Mouse (Mus musculus) v-Abl transformed pro-B cells (cell line): ENCODE data around the gene Fam122b.

Experiments used
- in situ Hi-C, 2 experiments: fragments of 400-800 bp; cut with MboI; formaldehyde crosslinking; loops; one replicate each; pipeline ENCODE4 v1.15.1; 2025; ENCODE audit not compliant: unreplicated experiment in 2 of 2

Gene Fam122b

DNA sequence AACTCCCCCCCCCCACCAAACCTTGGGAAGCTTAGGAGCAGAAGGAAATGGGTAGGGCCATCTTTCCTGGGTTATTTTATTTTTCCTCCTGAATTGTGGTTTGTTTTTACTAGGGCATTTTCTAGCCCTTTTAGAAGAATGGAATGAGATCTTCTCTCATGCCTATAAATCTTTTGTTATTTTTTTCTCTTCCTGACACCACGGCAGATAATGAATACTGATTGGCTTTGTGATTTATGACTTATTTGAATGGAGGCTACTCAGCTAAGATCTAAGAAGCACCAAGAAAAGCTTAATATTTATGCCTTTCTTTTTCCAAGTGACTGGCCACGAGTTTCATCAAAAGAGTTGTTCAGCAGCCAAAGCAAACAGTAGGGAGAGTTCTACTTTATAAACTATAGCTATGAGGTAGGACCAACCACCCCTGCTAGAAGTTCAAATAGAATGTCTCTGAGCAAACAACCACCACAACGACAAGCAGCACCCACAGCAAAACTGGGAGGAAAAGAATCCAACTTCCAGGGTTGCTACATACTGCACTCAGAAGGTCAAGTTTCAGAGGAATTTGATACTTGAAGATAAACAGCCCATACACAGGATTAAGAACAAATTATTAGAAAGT, 64.8 kb downstream of the Fam122b start:
- in situ Hi-C loops: no loop called here

DNA sequence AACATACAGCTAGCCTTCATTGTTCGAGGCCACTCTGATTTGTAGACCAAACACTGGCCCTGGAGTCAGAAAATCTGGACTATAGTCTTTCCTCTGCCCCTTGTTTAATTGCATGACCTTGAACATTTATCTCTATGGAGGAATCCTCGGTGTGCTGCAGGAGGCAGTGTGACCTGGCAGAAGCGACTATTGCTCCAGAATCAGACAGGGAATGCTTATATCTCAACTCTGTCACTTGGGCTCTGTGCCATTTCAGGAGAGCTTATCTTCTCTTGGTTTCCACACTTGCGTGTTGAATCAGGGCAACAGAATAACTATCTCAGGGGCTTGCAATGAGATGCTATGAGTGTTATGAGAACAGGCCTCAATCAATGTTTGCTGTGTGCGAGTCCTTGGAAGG, 68.0 kb downstream of the Fam122b start:
- in situ Hi-C loops: no loop called here

DNA sequence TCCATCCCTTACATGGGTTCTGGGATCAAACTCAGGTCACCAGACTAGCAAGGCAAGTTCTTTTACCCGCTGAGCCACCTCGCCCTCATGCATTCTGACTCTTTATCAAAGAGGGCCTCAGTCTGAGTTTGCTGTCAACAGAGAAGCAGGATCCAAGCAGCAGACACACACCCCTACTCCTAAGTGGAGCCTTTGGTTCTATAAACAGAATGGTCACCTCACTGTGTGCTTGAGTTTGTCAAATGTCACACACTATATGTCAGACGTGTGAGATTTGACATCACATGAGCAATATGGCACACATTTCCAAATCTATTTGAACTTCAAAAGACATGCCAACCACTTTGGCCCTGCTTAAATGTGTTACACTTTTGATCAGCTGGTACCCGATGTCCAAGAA, 71.9 kb downstream of the Fam122b start:
- in situ Hi-C loops: no loop called here

DNA sequence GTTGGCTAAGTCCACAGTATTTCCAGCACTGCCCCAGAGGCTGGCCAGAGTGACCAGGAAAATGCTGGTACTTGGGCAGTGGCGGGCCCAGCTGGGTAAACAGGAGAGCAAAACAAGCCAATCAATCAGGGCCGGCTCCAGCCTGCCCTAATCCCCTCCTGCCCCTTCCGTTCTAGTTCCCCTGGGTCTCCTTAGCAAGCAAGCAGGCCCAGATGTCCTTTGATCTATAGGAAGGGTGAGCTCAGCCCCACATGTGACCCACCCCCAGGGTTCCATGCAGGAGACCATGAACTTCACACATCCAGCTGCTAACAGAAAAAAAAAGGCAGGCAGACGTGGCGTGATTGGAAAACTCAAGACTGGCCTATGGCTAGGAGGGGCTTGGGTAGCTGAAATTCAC, 73.2 kb downstream of the Fam122b start:
- in situ Hi-C loops: no loop called here
